Mouse (Mus musculus) cortical plate, adult 2 months (tissue): ENCODE results near the gene Gm960. TPM values are rescaled to one million over a fixed set of nuclear protein-coding genes. Genes with fewer than 3 reads are reported as not detected.

Experiments
- H3K27ac ChIP-seq: fragments of 200-500 bp; 2 replicates; pipeline ENCODE4 v1.5.1; 2012; ENCODE audit warnings: low read length, control low read depth, inconsistent platforms; ENCODE audit not compliant: insufficient read depth
- H3K4me1 ChIP-seq: fragments of 200-500 bp; 2 replicates; pipeline ENCODE4 v1.6.1; 2011; ENCODE audit warnings: low read length; ENCODE audit not compliant: control insufficient read depth, insufficient read depth
- H3K4me3 ChIP-seq: fragments of 200-500 bp; 2 replicates; pipeline ENCODE4 v1.5.1; 2011; ENCODE audit warnings: mild to moderate bottlenecking, low read length, control low read depth; ENCODE audit not compliant: insufficient read depth
- CTCF ChIP-seq: fragments of 200-500 bp; IDR thresholded peaks from 2 replicates; pipeline ENCODE4 v1.5.1; 2011; ENCODE audit warnings: mild to moderate bottlenecking, control low read depth, low read length; ENCODE audit not compliant: insufficient read depth; ENCODE audit errors: extremely low read depth
- POLR2A ChIP-seq: fragments of 200-500 bp; IDR thresholded peaks from 2 replicates; pipeline ENCODE4 v1.6.1; 2011; ENCODE audit warnings: mild to moderate bottlenecking, low read length, control low read depth; ENCODE audit not compliant: insufficient read depth; ENCODE audit errors: extremely low read depth
- polyA plus RNA-seq: library from polyadenylated mRNA; depleted of rRNA; stranded (reverse); fragments of >200 nt; gene quantifications from 2 replicates; pipeline ENCODE4 v1.2.3, GENCODE M21; 2012

Gm960 gene
- polyA plus RNA-seq, 1 experiment = 3.3 TPM

DNA sequence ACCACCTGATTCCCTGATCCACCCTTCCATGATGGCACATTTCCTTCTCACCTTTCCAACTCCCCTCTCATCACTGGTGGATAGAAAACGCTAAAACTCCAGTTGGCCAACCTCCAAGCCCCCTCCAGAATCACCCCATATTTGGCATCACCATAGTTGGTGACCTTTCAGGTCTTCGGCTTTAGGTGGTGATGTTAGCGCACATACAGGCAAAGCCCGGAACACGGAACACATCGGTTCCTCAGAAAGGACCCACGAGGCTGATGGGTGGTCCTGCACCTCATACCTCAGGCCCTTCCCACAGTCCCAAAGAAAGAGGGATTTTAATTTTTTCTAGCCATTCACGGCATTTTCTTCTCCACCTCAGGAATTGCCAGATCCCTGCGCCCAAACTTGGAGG lies 747 bp downstream of the Gm960 start:
- Histone ChIP-seq H3K4me3 (peak overlapping the region; percentile 43), H3K27ac (peak overlapping the region; percentile 82), H3K4me1 (peaks cover 8% of the 10 kb centered on the region)
- no peak for TF ChIP-seq CTCF
- no peak for TF ChIP-seq POLR2A

DNA sequence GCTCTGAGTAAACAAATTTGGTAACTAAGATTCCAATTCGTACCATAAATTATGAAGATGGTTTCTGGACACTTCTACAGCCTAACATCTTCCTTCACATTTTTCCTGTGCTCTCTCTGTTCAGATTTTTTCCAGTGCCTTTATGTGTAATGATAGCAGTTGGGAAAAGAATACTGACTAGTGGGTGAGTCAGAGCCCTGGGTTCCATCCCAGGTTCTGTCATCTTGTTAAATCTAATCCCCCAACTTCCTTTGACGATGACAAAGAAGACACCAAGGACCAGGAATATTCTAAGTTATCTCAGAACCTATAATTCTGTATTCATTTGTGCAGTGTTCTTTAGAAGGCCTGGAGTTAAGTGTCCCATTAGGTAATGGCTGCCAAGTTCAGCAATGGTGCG lies 1.3 kb downstream of the Gm960 start:
- peaks cover 8% of the 10 kb centered on the region for H3K4me1 ChIP-seq
- H3K4me3 ChIP-seq = no peak overlapping the region; the same call in 1 of the 2 replicates
- TF ChIP-seq CTCF (no peak), POLR2A (no peak)
- H3K27ac ChIP-seq = peak overlapping the region; percentile 82; the same call in 1 of the 2 replicates

DNA sequence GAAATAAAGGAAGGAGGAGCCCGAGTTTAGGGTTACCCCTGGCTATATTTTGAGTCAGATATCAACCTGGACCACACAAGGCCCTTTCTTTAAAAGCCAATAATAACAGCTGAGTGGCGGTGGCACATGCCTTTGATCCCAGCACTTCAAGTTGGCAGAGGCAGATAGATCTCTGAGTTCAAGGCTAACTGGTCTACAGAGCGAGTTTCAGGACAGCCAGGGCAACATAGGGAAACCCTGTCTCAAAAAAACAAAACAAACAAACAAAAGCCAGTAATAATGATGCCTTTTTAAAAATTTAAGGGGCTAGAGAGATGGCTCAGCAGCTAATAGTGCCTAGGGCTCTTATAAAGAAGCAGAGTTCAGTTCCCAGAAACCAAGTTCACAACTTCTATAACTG lies 4.1 kb downstream of the Gm960 start:
- Histone ChIP-seq H3K4me1 (peaks cover 3% of the 10 kb centered on the region), H3K27ac (no peak overlapping the region), H3K4me3 (no peak overlapping the region)
- TF ChIP-seq POLR2A (no peak), CTCF (no peak)

GRCm38 (mm10) chr19:4672401-4672800 lies 26.1 kb downstream of the Gm960 start:
- Histone ChIP-seq H3K4me3 (no peak overlapping the region), H3K27ac (no peak overlapping the region)
- no peak for TF ChIP-seq POLR2A
- TF ChIP-seq CTCF = no peak

GRCm38 (mm10) chr19:4670776-4671175 lies 27.7 kb downstream of the Gm960 start:
- no peak overlapping the region for H3K27ac ChIP-seq
- no peak for TF ChIP-seq POLR2A
- TF ChIP-seq CTCF = no peak
- H3K4me3 ChIP-seq = no peak overlapping the region
- H3K4me1 ChIP-seq = no peaks in the 10 kb centered on the region

More at GRCm38 (mm10) chr19:4672401-4672800, 26.1 kb downstream of the Gm960 start:
- no peaks in the 10 kb centered on the region for H3K4me1 ChIP-seq

DNA sequence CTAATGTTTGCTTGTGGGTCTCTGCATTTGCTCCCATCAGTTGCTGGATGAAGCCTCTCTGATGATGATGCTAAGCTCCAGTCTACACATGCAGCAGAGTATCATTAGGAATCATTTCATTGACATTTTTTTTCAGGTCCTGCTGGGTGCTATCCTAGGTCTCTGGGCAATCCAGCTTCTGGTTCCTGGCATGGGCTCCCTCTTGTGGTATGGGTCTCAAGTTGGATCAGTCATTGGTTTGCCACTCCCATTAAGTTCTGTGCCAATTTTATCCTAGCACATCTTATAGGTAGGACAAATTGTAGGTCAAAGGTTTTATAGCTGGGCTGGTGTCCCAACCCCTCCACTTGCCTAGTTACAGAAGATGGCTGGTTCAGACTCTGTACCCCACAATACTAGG lies 31.7 kb downstream of the Gm960 start:
- Histone ChIP-seq H3K4me3 (no peak overlapping the region), H3K4me1 (no peaks in the 10 kb centered on the region), H3K27ac (no peak overlapping the region)
- TF ChIP-seq POLR2A (no peak), CTCF (0 out of 2 replicates have a peak, but pooled peaks have one; percentile 13)

DNA sequence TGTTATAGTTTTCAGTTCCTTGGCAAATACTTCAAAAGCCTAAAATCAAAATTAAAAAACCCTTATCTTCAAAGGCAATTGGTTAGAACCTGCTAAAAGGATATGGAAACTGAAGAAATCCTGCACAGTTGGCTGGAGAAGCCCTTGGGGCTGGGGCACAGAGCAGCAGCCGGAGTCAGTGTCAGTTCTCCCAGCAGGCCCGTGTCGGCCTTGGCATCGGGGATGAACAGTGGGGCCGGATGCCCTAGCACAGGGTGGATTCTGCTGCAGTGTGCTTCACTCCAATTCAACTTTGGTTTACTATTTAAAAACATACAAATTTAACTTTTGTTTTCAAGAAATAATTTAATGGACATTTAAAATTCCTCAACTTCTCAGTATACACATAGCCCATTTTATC lies 40.3 kb downstream of the Gm960 start:
- no peaks in the 10 kb centered on the region for H3K4me1 ChIP-seq
- H3K27ac ChIP-seq = no peak overlapping the region
- TF ChIP-seq POLR2A = no peak
- no peak for TF ChIP-seq CTCF
- no peak overlapping the region for H3K4me3 ChIP-seq

- Histone ChIP-seq H3K4me1 (no peaks in the 10 kb centered on the region), H3K27ac (no peak overlapping the region), H3K4me3 (no peak overlapping the region)
- TF ChIP-seq CTCF = no peak
- 0 out of 2 replicates have a peak, but pooled peaks have one; percentile 34 for TF ChIP-seq POLR2A
These were observed 51.5 kb downstream of the Gm960 start for GRCm38 (mm10) chr19:4646917-4647492.

DNA sequence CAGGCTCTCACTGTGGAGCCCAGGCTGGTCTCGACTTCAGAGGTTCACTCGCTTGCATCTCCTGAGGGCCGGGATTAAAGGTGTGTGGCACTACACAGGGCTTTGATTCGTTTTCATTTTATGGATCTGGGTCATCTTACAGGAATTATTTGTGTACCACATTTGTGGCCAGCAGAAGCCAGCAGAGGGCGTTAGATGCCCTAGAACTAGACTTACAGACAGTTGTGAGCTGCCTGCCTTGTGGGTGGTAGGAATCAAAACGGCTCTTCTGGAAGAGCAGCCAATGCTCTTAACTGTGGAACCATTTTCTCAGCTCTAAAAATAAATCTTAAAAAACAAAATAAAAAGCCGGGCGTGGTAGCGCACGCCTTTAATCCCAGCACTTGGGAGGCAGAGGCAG lies 54.2 kb downstream of the Gm960 start:
- TF ChIP-seq CTCF (peak; percentile 64), POLR2A (no peak)
- no peak overlapping the region for H3K27ac ChIP-seq

DNA sequence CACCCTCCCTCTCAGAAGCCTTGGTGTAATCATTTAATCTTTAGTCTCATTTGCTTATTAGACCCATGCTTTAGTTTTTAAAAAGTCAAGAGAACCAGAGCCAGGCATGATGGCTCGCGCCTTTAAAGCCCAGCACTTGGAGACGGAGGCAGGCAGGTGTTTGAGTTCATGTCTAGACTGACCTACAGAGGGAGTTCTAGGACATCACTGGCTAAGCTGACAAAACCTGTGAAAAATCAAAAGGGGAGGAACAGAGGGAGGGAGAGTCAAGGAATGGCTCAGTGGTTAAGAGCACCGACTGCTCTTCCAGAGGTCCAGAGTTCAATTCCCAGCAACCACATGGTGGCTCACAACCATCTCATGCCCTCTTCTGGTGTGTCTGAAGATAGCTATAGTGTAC lies 62.5 kb downstream of the Gm960 start:
- no peaks in the 10 kb centered on the region for H3K4me1 ChIP-seq
- no peak for TF ChIP-seq POLR2A
- H3K4me3 ChIP-seq = no peak overlapping the region
- H3K27ac ChIP-seq = no peak overlapping the region

More for the DNA sequence above, 54.2 kb downstream of the Gm960 start:
- Histone ChIP-seq H3K4me1 (no peaks in the 10 kb centered on the region), H3K4me3 (no peak overlapping the region)
